Mouse (Mus musculus) G1E (cell line): ENCODE measurements at regions not wholly inside any gene's neighbourhood (a gene's known extent, or its start where the extent isn't known, plus 50 kb on each side); places are given as distances from the start of the nearest gene placed in this dataset.

ENCODE experiments used
- CTCF ChIP-seq: IDR thresholded peaks from 2 replicates; pipeline ENCODE4 v1.5.1; 2012; ENCODE audit warnings: low read depth, low read length, inconsistent platforms, mixed read lengths
- GATA1 ChIP-seq: IDR thresholded peaks from 2 replicates; pipeline ENCODE4 v1.6.1; 2012; ENCODE audit warnings: borderline replicate concordance, low read length, inconsistent platforms, mixed read lengths
- TAL1 ChIP-seq: conservative IDR thresholded peaks from 2 replicates; pipeline ENCODE4 v1.6.1; 2012; ENCODE audit warnings: low read depth, low read length, inconsistent platforms, mixed read lengths

DNA sequence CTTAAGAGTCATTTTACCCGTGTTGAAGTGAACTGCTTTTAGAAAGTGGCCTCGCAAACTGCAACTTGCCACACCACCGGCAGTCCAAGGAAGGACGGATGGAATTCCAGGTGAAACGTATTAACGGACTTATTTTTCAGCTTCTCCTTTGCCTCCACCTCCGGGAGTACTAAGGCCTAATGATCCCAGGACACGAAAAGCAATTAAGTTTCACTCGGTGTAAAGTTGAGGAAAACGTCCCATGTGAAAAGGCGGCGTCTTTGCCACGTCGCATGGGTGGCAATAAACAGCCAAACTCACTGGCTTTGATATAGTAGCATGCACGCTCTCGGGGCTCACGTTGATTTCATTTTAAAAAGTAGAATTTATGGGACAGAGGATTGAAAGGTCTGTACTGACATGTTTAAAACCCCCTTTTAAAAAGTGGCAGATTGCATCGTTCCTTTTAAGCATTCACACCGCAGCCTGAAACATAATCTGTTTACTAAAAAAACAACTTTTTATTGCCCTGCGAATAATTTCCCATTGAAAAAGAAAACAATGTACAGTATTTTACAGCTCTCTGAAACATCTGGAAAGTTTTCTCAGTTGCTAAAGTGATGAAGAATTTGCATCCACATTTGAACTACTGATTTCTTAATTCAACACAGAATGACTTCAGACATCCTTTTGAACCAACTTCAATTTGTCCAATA lies 385.4 kb upstream of the Npvf start:
- no peak for TF ChIP-seq CTCF
- TF ChIP-seq GATA1 = no peak
- no peak for TF ChIP-seq TAL1
